11 mouse cellular contexts compared by ENCODE assay signal in the genomic region with DNA sequence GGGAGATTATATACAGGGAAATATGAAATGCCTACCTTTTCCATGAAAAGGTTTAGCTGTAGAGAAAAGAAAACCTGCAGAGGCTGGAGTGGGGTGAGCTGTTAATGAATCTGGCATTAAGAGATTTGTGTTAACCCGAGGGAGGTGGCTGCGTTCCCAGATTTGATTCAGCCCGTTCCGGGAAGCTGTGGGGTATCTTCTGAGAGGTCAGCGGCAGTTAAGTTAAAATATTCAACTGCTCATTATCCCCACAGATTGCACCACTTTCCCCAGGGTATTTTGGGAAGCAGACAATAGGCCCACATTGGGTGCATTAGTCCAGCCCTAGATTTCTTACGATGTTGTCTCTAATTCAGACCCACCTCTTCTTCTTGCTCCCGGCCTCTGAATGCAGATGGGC.
A peak's percentile ranks its signal among the peaks of the same experiment; 100 is the strongest.
DNase-seq lines count a peak whose midpoint lies in the region; ATAC-seq lines count a peak whose summit lies in the region.
"Had no signal": no experiment of that assay in that cellular context is flagged by ENCODE, and none has a peak within 500 bp of the region (broad histone marks: within the 10 kb centered on the region; RNA-seq: fewer than 3 reads in every experiment).

No protein-coding gene starts in this region.

- ATAC-seq in frontal cortex, adult (ENCODE audit: low TSS enrichment), result 0 out of 2 replicates have a peak, but pooled peaks have one; percentile 31
- ATAC-seq: intestine, embryonic 15.5 days had no signal

- intact Hi-C loops in left cerebral cortex, postnatal 4 days (cut with DNase I), result no loop called here

- no peak for DNase-seq in frontal cortex, postnatal 25 days (ENCODE audit: low spot score in 2 of 2)
- DNase-seq in lung, postnatal 4 days, result peak; percentile 6 to 59
- no peak for DNase-seq in lung, postnatal 25 days (ENCODE audit: low spot score)
- peak; percentile 8 for DNase-seq in cerebellum, adult 8-10 months
- peak; percentile 49 for DNase-seq in left cerebral cortex, postnatal 4 days
- no peak for DNase-seq in adrenal gland, postnatal 4 days (ENCODE audit: low spot score in 2 of 2)
- no peak for DNase-seq in thymus, postnatal 4 days
- DNase-seq: kidney, postnatal 4 days; lung, postnatal 14 days had no signal

Comparison
In these comparisons a context has a peak if more than half of its experiments do, and no peak if none do; other contexts are left out.
1. DNase-seq: peak in lung, postnatal 4 days (2 of 2), cerebellum, adult 8-10 months (single experiment) and left cerebral cortex, postnatal 4 days (single experiment); none in frontal cortex, postnatal 25 days (0 of 2), lung, postnatal 25 days (single experiment), adrenal gland, postnatal 4 days (0 of 2) and thymus, postnatal 4 days (single experiment).